Mouse (Mus musculus): ENCODE results near the gene Kifc3. TPM values are rescaled to one million over a fixed set of nuclear protein-coding genes. Genes with fewer than 3 reads are reported as not detected.

Gene Kifc3
- polyA plus RNA-seq, 3 experiments from 2014 or later: 0.40 to 1.1 TPM; not detected in 1

GRCm38 (mm10) chr8:95059812-95060533 is 142.6 kb downstream of the Kifc3 start:
- ATAC-seq: no peak

- ATAC-seq: no peak
Measured at GRCm38 (mm10) chr8:95058661-95059060, 144.0 kb downstream of the Kifc3 start.

- no peak for ATAC-seq
Measured at GRCm38 (mm10) chr8:95056414-95056813, 146.2 kb downstream of the Kifc3 start.

GRCm38 (mm10) chr8:95054927-95055510 is 147.6 kb downstream of the Kifc3 start, which contains the start of gene Drc7:
Drc7 (plus strand) TSS chr8:95055103.
- no peak for ATAC-seq

GRCm38 (mm10) chr8:95054438-95054837 is 148.2 kb downstream of the Kifc3 start:
- ATAC-seq: no peak

Other genes starting within 250 kb of the Kifc3 start
- gene Adgrg1, start 228.1 kb downstream of the Kifc3 start, polyA plus RNA-seq (2017; shearing (Covaris generic)): 1 to 10 TPM in 2 of 3 experiments, under 1 TPM in 1; 0.52 to 5.5 (median 4.5) TPM
- under 1 TPM in 2 of 3 experiments, not detected in 1; 0.24 to 0.26 TPM for gene Adgrg3, start 185.1 kb downstream of the Kifc3 start, polyA plus RNA-seq (2017; shearing (Covaris generic))
- gene Drc7, start 147.7 kb downstream of the Kifc3 start, polyA plus RNA-seq (2017; shearing (Covaris generic)): not detected
- 10 to 100 TPM; 16.4 to 23.4 (median 17.0) TPM for gene Katnb1, start 121.6 kb downstream of the Kifc3 start, polyA plus RNA-seq (2017; shearing (Covaris generic))
- under 1 TPM in 1 of 3 experiments, not detected in 2; 0.32 TPM for gene Cngb1, start 103.8 kb upstream of the Kifc3 start, polyA plus RNA-seq (2017; shearing (Covaris generic))
- not detected for gene Tepp, start 107.8 kb upstream of the Kifc3 start, polyA plus RNA-seq (2017; shearing (Covaris generic))
- gene Zfp319, start 129.1 kb upstream of the Kifc3 start, polyA plus RNA-seq (2017; shearing (Covaris generic)): 1 to 10 TPM; 3.1 to 4.2 (median 3.6) TPM
- gene Usb1, start 129.5 kb upstream of the Kifc3 start, polyA plus RNA-seq (2017; shearing (Covaris generic)): 10 to 100 TPM; 59.7 to 62.9 (median 59.7) TPM
- gene Mmp15, start 149.5 kb upstream of the Kifc3 start, polyA plus RNA-seq (2017; shearing (Covaris generic)): 1 to 10 TPM in 1 of 3 experiments, under 1 TPM in 2; 0.53 to 1.3 (median 0.63) TPM
- 10 to 100 TPM; 55.7 to 72.2 (median 70.1) TPM for gene Cfap20, start 232.1 kb upstream of the Kifc3 start, polyA plus RNA-seq (2017; shearing (Covaris generic))